Mouse (Mus musculus) thymus, postnatal 4 days (tissue): Measurements from ENCODE around the gene Safb2.
"Not testable (repeated sequence)": the region's sequence is repeated elsewhere in the genome, so short reads cannot be mapped to it uniquely, and the experiment has no call there.

Source experiments
- DNase-seq: peaks from one replicate; pipeline ENCODE4 v3.0.0; 2021

The Safb2 gene

DNA sequence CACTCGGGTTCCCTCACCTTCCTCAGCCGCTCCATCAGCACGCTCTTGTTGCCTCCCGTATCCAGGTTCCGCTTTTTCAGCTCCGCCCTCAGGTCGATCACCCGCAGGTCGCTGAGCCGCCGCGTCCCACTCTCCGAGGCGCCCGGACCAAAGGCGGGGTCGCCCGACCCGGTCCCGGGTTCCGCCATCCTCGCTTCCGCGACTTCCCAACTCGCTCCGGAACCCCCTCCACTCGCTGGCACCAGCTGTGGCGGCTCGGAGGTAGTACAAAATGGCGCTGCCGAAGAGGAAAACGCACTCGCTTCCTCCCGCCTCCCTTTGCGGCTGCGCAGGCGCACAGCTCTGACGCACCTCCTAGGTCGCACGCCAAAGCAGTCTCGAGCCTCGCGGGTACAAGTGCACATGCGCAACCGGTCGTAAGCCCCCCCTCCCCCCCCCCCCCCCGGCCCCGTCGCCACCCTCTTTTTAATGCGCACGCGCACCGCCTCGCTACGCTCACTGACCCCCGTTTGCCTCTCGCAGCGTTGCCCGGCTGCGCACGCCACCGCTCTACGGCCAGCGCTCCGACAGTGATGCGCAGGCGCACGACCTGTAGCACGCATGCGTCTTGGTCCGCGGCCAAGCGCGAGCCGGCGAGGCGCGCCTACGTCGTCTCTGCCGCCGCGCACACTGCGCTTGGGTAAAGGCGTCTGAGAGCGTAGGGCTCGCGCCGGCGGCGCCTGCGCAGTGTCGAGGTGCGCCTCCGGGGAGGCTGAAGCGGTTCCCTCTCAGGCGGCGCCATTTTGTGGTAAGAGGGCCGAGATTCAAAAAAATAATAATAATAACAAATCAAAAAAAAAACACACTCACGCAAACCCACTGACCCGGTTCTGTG, at the start of gene Safb2, which contains the start of gene Safb:
Safb2 (minus strand) TSS at position 329 of the 874 bp plus-strand sequence.
Safb (plus strand) TSS at position 569 of the 874 bp plus-strand sequence.
- DNase-seq = peak; percentile 99

- DNase-seq = no peak
These were observed 49.6 kb upstream of the Safb2 start for GRCm38 (mm10) chr17:56634023-56634422.

DNA sequence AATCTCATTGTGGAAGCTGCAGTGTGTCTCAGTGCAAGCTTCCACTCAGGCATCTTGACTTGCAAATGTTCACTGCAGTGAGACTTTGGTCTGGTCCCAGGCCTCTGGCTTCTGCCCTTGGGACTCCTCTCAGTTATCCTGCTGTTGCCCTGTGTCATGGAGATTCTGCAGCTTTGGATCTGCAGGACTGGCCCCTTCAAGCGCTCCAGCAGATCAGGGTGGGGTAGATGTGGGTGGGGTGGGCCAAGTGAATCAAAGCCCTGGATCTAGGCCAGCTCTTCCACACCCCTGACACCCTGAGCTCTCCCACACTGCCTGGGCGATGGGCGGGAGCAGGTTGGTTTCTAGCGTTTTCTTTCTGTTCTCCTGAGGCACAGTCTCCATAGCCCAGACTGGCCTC, 47.4 kb upstream of the Safb2 start:
- no peak for DNase-seq

DNA sequence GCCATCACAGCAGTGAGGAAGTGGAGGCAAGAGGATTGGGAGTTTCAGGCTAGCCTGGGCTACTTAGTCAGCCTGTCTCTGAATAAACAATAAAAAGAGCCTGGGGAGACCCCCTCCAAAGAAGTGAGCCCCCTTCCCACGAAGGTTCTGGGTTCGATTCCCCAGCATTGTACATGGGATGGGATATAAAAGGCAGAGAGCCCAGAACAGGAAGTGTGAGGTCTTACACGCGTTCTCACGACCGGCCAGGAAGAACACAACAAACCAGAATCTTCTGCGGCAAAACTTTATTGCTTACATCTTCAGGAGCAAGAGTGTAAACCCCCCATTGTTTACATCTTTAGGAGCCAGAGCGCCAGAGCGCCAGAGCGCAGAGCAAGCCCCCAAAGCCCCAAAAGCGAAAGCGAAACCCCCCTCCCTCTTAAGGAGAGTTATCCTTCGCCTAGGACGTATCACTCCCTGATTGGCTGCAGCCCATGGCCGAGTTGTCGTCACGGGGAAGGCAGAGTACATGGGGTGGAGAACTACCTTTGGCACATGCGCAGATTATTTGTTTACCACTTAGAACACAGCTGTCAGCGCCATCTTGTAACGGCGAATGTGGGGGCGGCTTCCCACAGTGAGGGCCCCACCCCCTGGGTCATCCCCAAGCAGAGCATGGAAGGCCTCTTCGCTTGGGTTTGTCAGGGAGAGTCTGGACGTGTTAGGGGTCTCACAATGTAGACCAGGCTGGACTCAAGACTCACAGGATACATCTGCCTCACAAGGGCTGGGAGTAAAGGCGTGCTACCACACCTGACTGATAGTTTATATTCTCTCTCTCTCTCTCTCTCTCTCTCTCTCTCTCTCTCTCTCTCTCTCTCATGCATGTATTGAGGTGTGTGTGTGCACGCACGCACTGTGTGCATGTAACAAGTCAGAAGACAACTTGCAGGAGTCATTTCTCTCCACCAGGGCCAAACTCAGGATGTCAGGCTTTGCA, 45.7 kb upstream of the Safb2 start:
- DNase-seq = not testable (repeated sequence)

DNA sequence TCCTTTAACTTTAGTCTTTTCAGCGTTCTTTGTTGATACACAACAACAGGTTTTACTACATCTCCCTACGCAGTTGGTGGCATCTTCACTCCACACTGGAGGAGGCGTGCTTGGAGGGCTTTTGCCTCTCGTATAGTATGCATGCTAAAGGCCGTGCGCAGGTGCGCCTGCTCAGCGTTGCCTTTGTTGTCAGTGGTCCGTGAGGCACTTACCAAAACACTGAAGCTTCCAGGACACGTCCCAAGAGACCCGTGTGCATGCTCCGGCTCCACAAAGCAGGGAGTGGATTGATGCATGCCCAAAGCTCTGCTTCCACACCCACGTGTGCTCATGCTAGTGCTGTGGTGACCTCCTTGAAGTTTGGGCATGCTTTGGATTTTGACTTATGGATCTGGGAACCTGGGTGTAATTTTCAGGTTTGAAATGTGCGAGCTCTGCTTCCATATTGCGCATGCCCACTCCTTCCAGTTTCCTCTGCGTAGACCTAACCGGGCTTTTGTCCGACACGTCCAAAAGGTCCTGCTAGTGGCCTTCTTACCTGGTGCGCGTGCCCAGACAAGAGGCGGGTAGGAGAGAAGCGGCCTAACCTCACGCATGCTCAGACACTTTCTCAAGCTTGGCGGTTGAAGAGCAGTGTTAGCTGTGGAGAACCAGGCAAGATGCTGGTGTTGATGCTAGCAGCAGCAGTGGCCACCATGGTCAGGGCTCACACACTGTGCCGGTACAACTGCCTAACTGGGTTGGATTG, 43.3 kb upstream of the Safb2 start, which contains the start of gene Catsperd:
Catsperd (plus strand) TSS at position 614 of the 748 bp plus-strand sequence.
- no peak for DNase-seq

DNA sequence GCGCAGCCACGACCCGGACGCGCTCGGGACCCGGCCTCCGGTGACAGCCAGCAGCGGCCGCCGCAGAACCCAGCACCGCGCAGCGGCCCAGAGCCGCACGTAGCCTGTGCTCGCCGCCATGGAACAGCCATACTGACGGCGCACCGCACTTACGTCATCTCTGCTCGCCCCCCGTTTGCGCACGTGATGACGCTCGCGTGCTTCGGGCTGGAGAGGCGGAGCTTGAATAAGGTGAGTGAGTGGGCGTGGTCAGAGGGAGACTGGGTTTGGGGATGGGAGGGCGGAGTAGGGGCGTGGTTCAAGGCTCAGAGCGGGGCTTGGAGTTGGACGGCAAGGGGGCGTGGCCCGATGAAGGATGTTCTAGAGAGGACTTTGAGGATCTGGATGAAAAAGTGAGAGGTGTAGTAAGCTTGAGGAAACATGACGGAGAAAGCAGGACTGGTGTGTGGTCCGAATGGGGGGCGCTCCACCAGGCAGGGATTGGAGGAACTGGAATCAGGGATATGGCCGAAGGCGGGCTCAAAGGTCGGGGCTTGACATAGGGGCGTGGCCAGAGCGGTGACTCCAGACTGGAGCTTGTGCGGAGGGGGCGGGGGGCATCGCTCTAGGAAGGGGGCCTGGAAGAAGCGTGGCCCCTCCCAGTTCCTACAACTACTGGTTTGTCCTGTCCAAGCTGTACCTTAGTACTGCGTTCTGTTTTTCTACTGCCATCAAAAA, 42.5 kb upstream of the Safb2 start, which contains the start of gene Lonp1:
Lonp1 (minus strand) TSS at position 134 of the 717 bp plus-strand sequence.
- DNase-seq = peak; percentile 98

DNA sequence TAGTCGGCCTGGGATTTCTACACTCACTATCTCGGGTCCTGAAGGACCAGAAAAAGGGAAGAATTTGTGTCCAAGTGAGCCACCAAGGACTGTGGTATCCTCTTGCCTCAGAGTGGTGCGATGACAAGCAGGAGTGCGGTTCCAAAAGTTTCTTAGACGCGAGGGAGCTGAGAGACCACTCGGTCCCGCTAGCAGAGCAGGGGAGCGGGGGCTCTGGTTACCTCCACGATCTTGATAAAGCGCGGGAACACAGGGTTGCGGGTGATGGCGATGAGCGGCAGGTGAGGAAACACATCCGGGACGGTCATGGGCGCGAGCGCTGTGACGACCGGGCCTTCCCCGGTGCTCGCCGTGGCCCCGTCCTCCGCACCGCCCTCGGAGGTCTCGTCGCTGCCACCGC, 41.9 kb upstream of the Safb2 start:
- no peak for DNase-seq

DNA sequence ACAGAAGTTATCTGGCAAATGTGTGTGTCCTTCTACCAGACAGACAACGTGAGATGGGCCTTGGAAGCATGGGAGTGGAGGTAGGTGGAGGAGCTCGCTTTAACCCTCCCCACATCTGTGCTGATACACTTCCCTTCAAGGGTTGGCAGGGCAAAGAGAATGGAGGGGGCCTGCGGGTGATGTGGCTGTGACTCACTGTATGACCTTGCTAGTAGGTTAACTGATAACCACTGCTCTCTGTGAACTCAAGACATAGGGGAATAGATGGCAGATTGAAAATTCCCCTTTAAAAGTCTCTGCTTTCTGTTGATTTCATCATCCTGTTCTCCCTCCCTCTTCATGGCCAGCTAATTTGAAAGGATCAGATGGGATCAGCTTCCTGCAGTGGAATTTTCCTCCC, 41.1 kb upstream of the Safb2 start:
- no peak for DNase-seq

DNA sequence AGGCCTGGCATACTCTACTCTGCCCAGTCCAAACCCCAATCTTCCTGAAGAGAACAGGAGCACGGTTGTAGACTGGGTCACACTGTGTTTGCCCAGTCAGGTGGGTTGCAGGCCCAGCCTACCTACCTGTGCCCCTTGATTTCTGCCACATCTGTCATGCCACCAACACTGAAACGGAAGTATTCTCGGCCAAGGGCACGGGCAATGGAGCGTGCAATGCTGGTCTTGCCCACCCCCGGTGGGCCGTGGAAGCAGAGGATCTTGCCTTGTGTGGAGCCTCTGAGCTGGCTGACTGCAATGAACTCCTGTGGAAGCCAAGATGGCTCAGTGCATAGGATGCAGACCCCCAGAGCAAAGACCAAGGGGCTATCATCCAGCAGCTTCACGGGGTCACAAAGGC, 33.2 kb upstream of the Safb2 start:
- DNase-seq = no peak

- DNase-seq = no peak
These were observed 32.3 kb upstream of the Safb2 start for GRCm38 (mm10) chr17:56616725-56617124.

GRCm38 (mm10) chr17:56615792-56616191, 31.4 kb upstream of the Safb2 start:
- no peak for DNase-seq

- no peak for DNase-seq
These were observed 30.9 kb upstream of the Safb2 start for GRCm38 (mm10) chr17:56615136-56615784.

DNA sequence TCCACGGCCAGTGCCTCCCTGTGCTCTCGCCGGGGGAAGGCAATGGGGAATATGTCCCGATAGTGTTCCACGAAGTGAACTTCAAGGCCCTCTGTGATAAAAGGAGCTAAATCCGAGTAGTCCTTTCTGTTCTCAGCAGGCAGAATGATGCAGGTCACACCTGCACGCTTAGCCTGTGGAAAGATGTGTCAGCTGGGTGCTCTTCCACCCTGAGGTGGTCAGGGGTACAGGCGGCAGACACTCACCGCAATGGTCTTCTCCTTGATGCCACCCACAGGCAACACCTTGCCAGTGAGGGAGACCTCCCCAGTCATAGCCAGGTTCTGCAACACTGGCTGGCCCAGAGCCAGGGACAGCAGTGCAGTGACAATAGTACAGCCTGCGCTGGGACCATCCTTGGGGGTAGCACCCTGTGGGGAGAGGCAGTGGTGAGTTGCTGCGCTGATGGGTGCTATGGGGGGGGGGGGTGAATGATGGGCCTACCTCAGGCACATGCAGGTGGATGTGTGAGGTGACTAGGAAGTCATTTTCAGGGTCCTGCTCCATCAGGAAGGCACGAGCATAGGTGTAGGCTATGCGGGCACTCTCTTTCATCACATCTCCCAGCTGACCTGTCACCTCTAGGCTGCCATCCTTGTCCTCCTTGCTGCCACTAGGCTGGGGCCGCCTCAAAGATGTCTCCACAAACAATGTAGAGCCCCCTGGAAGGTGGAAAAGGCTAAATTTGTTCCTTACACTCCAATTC, 30.2 kb upstream of the Safb2 start:
- DNase-seq = no peak

DNA sequence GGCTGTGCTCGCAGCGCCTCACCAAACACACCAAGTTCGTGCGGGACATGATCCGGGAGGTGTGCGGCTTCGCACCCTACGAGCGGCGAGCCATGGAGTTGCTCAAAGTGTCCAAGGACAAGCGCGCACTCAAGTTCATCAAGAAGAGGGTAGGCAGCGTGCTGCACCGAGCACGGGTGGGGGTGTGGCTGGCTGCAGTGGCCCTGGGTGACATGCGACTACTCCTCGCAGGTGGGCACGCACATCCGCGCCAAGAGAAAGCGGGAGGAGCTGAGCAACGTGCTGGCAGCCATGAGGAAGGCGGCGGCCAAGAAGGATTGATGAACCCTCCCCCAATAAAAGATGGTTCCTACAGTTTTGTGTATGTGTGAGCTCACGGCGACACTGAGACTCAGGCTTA, 29.5 kb upstream of the Safb2 start:
- DNase-seq = peak; percentile 62

GRCm38 (mm10) chr17:56613236-56613844, 29.0 kb upstream of the Safb2 start, which contains the start of gene Rpl36:
Gene Rpl36, plus strand, starts transcription at chr17:56613416.
- peak; percentile 95 for DNase-seq

GRCm38 (mm10) chr17:56612565-56612939, 28.2 kb upstream of the Safb2 start:
- DNase-seq = not testable (repeated sequence)

- peak; percentile 63 for DNase-seq
These were observed 27.6 kb upstream of the Safb2 start for GRCm38 (mm10) chr17:56611861-56612564.

DNA sequence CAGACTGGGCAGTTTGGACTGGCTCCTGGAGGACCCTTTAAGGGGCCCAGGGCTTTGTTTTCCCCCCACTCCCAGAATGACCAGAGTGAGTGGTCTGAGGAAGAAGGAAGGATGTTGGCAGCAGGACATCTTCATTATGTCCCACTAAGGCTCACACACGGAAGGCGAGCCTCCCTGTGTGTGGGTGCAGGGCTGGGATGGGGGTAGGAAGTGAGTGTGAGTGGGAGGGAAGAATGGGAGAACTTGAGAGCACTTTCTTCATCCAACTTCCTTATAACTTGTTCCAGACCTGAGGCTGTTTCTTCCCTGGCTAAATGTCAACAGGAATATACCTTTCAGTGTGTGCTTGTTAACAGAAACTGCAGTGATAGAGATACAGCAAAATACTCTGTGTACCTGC, 26.9 kb upstream of the Safb2 start:
- DNase-seq = no peak

- peak; percentile 93 for DNase-seq
These were observed 25.2 kb upstream of the Safb2 start, which contains the start of gene 2410015M20Rik for GRCm38 (mm10) chr17:56609452-56610171. Gene 2410015M20Rik, minus strand, starts transcription at chr17:56609771.
